Mouse (Mus musculus) lung, postnatal 0 days (tissue): ENCODE data around the gene Lemd2.

Experiments
- CTCF ChIP-seq: IDR thresholded peaks from 2 replicates; pipeline ENCODE4 v1.5.1; 2016; ENCODE audit warnings: antibody characterized with exemption, mild to moderate bottlenecking
- EP300 ChIP-seq: IDR thresholded peaks from 2 replicates; pipeline ENCODE4 v1.6.1; 2016; ENCODE audit warnings: antibody characterized with exemption, mild to moderate bottlenecking, control low read depth

GRCm38 (mm10) chr17:27203358-27204074 is 753 bp downstream of the Lemd2 start:
- TF ChIP-seq CTCF (no peak), EP300 (no peak)
